Mouse (Mus musculus): Measurements from ENCODE around the gene Sqor.

Gene Sqor

DNA sequence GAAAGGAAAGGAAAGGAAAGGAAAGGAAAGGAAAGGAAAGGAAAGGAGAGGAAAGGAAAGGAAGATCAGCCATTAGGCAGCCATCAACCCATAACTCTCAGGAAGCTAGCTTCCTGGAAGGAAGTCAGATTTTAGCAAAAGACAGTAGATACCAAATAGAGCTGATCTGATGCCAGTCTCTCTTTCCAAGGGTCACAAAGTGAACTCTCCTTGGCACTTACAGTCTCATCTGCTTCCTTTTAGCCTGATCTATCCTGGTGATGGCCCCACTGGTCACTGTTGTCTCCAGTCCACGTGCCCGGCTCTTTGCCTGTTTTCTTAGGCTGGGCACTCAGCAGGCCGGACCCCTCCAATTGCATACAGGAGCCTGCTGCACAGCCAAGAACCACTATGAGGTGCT is 19.7 kb downstream of the Sqor start:
- no peak for DNase-seq (ENCODE audit: low spot score)

DNA sequence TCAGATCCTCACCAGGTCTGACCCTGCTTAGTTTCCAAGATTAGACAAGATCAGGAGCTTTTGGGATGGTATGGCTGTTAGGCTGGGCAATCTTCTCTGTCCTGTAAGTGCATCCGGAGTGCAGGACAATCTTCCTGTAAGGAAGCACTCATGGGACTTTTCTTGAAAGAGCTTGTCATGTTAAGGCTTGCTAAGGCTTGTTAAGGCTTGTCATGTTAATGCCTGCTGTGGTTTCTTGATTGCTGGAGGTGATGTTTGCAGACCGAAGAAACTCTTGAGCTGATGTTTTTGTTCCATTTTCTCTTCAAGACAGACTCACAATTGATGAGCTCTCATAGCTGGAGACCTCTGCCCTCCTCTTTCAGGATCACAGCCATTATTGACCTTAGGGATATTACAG is 21.1 kb downstream of the Sqor start:
- DNase-seq (ENCODE audit: low spot score), result no peak

DNA sequence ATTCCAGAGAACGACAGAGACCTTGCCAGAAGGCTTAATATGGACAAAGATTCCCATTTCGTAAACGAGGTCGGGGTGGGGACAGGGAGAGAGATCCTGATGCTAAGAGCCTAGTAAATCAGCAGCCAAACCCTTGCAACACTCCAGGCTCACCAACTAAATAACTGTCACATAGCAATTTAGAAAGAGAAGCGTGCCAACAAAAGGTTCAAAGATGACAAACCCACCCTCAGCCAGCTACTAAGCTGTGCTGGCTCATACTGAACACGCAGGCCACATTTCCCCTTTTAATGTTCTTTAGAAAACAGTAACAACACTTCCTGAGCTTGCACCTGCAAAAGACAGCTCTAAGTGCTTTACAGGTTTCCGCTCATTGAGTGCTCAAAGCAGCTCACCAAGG is 24.3 kb downstream of the Sqor start:
- no peak for DNase-seq (ENCODE audit: low spot score)

DNA sequence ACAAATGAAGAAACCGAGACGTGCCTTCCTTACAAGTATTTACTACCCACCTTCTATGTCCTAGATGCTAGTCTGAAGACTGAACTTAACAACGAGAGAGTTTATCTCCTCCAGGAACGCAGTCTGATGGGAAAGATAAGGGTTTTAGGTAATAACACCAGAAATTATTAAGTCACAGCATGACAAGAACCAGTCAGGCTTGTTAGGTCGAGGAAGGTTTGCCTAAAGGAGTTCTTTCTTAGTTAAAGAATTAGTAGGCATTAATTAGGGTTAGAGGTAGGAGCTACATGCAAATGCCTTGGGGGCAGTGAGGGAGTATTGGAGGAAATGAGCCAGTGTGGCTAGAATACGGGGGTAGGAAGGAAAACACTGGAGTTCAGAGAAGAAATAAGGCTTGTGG is 24.7 kb downstream of the Sqor start:
- no peak for DNase-seq (ENCODE audit: low spot score)

DNA sequence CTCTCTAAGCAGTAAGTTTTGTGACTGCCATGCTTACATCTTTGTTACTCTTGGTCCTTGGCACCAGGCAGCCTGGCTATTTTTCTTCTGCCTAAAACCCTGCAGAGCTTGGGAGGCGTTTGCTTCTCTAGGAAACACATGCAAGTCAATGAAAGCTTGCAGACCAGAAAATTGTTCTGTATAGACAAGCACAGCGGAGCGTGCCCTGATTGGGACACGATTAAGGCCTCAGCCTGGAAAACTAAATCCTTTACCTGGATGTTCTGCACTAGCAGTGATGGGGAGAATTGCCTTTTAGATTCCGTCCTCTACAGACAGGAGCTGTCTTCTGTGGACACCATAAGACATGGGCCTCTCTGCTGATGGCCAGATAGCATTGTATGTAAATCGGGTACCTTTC is 39.4 kb downstream of the Sqor start:
- DNase-seq (ENCODE audit: low spot score), result no peak

DNA sequence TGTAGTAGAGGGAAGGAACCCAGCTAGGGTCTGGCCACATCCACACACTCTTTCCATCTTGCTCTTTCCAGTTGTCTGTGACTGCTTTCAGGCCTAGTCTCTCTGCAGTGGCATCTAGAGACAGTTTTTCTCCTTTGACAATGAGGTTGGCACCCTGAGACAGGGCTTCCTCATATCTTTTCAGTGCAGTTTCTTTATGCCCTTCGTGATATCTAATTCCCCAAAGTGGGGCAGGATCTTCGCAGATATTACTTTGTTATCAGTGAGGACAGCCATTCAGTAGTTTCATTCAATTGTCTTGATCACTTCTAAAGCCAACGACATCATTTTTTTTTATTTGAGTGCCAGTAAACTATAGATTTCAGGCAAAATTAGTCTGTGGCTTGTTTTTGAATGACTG is 41.0 kb downstream of the Sqor start:
- no peak for DNase-seq (ENCODE audit: low spot score)

DNA sequence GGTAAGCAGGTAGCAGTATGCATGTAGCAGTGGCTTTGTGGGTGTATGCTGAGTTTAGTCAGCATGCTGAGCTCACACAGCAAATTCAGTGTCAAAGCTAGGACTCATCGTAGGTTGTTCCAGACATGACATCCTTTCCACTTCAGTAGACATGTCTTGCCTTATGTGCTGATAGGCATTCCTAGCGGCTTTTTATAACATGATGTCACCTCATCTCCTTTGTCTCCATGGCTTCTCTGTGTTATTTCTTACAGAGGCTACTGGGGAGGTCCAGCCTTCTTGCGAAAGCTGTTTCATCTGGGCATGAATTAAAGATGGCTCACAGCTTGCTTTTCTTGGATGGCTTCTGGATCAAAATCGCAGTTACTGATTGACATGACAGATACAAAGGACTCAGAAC is 44.0 kb downstream of the Sqor start:
- no peak for DNase-seq (ENCODE audit: low spot score)

DNA sequence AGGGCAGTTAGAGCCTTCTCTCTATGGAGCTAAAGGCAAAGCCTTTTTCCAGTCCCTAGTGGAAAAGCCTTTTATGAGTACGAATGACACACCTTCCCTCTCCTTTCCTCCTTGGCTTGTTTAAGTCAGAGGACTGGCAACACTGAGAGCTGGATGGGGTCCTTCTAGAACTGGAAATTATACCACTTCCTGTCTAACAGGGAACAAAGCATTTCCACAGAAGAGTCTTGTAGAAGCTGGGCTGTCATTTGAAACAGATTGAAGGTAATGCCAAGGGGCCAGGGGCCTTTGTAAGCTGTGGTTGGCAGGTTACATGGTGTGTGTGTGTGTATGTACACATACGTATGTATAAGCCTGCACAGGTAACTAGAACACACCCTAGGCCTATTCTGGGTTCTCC is 51.9 kb downstream of the Sqor start:
- DNase-seq (ENCODE audit: low spot score), result no peak

DNA sequence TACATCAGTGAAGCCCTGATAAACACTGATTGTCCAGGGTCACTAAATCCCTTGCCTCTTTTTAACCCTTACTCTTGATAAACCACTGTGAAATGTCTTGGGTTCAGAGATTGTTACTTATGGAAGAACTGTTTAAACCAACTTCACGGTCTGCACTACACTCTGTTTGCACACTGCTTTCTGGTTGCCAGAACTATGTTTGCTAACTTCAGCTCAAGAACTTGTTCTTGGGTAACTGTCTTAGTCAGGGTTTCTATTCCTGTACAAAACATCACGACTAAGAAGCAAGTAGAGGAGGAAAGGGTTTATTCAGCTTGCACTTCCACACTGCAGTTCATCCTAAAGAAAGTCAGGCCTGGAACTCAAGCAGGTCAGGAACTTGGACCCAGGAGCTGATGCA is 56.2 kb downstream of the Sqor start:
- no peak for DNase-seq (ENCODE audit: low spot score)

DNA sequence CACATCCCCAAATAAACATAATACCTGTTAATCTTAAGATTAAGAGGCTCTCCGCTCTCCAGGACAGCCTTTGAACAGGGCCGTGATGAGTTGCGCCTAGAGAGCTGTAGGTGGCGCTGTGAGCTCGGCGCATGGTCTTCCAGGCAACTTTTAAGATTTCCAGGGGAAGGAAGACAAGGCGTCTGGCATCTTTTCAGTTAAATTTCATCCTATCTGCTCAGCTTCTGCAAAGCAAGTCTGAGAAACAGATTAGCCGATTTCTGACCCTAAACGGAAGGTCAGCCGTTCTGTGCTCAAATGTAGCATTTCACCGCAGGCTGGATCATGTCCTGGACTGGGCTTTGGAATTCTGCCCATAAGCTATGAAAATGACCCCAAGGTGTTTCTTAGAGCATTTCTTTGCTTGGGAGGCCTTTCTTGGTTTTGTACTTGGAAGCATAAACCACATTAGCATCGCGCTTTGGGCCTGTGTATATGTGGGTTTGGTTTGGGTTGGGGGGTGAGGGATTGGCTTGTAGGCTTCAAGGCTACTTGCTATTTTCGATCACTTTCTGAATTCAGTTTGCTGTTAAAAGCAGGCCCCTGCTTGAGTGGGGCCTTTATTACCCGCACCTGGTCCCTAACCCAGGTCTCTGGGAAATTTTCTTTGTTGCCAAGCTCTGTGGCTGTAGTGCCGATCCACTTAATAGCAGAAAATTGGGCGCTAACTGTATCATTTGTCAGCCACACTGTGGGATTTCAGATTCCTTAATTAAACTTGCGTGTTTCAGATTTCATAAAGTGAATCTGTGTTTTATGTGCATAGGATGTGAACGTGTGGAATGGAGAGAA is 60.6 kb downstream of the Sqor start:
- DNase-seq (ENCODE audit: low spot score), result peak; percentile 18

DNA sequence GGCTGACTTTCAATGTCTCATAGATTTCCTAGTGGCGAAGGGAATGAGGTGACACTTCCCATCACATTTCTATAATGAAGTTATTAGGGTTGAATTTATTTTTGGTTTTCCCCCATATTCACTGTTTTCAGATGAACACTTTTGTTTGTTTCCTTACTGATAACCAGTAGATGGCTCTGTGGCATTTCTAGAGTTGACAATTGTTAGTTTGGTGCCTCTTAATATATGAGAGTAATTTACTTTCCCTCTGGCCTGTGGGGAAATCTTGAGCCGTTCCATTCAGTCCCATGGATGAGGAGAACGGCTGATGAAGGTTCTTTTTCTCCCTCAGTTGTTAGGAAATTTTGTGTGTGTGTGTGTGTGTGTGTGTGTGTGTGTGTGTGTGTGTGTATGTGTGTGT is 61.3 kb downstream of the Sqor start:
- no peak for DNase-seq (ENCODE audit: low spot score)

DNA sequence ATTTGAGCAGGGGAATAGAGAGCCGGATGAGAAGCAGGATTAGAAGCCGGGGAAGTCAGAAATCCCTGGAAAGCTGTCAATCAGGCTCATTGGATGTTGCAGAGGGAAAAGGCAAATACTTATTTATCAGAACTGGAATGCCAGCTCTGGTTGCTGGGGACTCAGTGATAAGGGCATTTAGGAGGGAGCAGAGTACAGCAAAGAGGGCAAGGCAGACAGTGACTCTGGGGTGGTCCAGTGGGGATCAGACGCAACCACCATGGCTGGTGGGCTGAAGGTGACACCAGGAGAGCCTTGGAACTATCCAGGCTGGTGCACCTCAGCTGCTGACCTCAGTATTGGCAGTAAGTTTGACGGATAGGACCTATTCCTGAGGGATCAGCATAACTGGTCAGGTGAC is 89.6 kb downstream of the Sqor start:
- DNase-seq (ENCODE audit: low spot score), result no peak

DNA sequence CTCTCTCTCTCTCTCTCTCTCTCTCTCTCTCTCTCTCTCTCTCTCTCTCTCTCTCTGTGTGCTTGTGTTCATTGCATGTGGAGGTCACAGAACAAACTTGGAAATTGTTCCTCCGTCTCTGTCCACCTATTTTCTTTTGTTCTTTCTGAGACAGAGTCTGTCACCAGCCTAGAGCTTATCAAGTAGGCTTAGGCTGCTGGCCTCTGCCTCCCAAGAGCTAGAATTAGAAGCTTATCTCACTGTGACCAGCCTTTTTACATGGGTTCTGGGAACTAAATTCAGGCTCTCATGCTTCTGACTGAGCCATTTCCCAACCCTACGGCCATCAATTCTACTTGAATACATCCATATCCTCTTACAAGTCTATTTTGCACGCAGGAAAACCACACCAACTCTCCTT is 90.3 kb downstream of the Sqor start:
- DNase-seq (ENCODE audit: low spot score), result no peak

All from ovary, postnatal 10 days (tissue).